Mouse (Mus musculus): ENCODE measurements around the gene Eapp. TPM values are rescaled to one million over a fixed set of nuclear protein-coding genes. Genes with fewer than 3 reads are reported as not detected.

The Eapp gene
- polyA plus RNA-seq, 1 experiment from 2014 or later: 49.2 TPM

DNA sequence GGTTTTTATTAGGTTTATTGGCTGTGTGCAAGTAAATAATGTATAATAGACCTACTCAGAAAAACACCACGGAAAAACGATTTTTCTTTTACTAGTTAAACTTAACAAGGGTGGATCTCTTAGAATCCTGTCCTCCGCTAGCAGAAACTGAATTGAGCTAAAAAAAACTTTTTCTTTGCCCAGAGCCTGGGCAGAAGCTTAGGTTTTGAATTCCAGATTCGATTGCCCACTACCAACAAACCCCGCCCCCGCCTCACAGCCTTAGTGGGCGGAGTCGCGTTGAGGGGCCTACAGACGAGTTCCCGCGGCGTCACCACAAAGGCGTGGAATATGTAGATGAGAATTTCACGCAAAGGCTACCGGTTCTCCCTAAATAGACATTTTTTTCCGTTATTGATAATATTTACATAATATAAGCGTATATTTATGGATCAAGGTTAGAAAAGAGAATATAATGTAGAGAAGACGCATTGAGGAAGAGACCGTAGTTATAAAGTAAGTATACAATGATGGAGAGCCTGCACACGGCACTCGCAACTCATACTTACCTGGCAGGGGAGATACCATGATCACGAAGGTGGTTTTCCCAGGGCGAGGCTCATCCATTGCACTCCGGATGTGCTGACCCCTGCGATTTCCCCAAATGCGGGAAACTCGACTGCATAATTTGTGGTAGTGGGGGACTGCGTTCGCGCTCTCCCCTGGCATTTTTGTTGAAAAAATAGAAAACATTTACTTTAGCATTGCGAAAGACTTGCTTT, 725 bp upstream of the Eapp start:
- H3K4me1 ChIP-seq (ENCODE audit: control insufficient read depth in 2 of 2, insufficient read depth in 2 of 2, low read length in 2 of 2): peaks cover 0 to 6% of the 10 kb centered on the region in 2 experiments; a peak in 3 of 4 replicates
- H3K27ac ChIP-seq (replicated peaks in 1 of 2; ENCODE audit: control insufficient read depth in 1 of 2, insufficient read depth in 1 of 2, low read depth in 2 of 2, low read length in 2 of 2): peak overlapping the region; percentile 93 to 95
- no peaks in the 10 kb centered on the region for H3K9me3 ChIP-seq (ENCODE audit: control insufficient read depth, low read length)
- under 1% methylated on average over 32 of the region's 32 CpGs for WGBS
- peak overlapping the region; percentile 90 for H3K9ac ChIP-seq (ENCODE audit: low read length)
- peak; percentile 90 for ATAC-seq (ENCODE audit: insufficient number of reproducible peaks, insufficient read depth, low FRiP score, low read depth)
- no peaks in the 10 kb centered on the region for H3K27me3 ChIP-seq (ENCODE audit: control insufficient read depth, insufficient read depth, low read length)
- H3K4me2 ChIP-seq (ENCODE audit: low read length): peak overlapping the region; percentile 66
- peaks cover 14% of the 10 kb centered on the region for H3K36me3 ChIP-seq (ENCODE audit: control insufficient read depth, insufficient read depth, low read length)
- peak overlapping the region; percentile 77 to 78; a peak in 3 of 4 replicates for H3K4me3 ChIP-seq (ENCODE audit: control insufficient read depth in 1 of 2, insufficient read depth in 1 of 2, low read depth in 1 of 2, low read length in 2 of 2)

DNA sequence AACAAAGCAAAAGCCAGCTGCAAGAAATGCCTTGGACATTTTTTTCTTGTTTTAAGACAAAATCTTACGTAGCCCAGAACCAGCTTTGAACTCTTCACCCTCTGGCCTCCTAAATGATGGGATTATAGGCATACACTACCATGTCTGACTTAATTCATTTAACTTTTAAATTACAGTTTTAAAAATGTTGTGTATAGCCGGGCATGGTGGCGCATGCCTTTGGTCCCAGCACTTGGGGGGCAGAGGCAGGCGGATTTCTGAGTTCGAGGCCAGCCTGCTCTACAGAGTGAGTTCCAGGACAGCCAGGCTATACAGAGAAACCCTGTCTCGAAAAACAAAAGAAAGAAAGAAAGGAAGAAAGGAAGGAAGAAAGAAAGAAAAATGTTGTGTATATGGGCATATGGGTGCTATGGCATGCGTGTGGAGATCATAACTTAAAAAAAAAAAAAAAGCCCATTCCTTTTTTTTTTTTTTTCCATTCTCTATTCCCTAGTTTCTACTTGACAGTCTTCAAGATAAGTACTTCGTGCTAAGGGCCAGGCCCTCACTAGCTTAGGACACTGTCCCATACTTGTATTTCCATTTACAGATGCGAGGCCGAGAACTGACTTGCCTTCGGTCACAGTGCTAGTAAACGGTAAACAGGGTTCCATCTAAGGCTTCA, 718 bp downstream of the Eapp start:
- Histone ChIP-seq H3K36me3 (ENCODE audit: control insufficient read depth, insufficient read depth, low read length) (peaks cover 28% of the 10 kb centered on the region), H3K9me3 (ENCODE audit: control insufficient read depth, low read length) (no peaks in the 10 kb centered on the region), H3K9ac (ENCODE audit: low read length) (peak overlapping the region; percentile 90), H3K27me3 (ENCODE audit: control insufficient read depth, insufficient read depth, low read length) (no peaks in the 10 kb centered on the region), H3K27ac (replicated peaks in 1 of 2; ENCODE audit: control insufficient read depth in 1 of 2, insufficient read depth in 1 of 2, low read depth in 2 of 2, low read length in 2 of 2) (peak overlapping the region; percentile 95 to 98), H3K4me2 (ENCODE audit: low read length) (peak overlapping the region; percentile 66), H3K4me3 (ENCODE audit: control insufficient read depth in 1 of 2, insufficient read depth in 1 of 2, low read depth in 1 of 2, low read length in 2 of 2) (peak overlapping the region; percentile 77 to 78), H3K4me1 (ENCODE audit: control insufficient read depth in 2 of 2, insufficient read depth in 2 of 2, low read length in 2 of 2) (peaks cover 0 to 6% of the 10 kb centered on the region in 2 experiments; a peak in 3 of 4 replicates)
- no peak for ATAC-seq (ENCODE audit: insufficient number of reproducible peaks, insufficient read depth, low FRiP score, low read depth)
- WGBS: 39% methylated on average over 12 of the region's 12 CpGs

DNA sequence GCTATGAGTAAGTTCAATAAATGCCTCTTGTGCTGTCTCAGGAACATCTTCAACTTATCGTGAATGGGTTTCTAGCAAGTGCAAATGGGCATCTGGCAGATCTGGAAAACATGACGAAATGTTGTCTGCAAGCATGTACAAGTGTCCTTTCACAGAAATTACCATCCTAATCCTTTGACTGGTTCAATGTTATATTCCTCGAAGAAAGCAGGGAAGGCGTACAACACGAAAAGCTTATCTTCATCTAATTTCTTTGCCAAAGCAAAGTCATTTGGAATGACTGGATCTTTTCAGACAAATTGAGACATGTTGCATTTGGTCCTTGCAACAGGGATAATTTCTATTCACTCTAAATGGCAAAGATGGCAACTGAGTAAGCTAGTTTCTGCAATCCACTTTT, 6.6 kb downstream of the Eapp start:
- Histone ChIP-seq H3K27me3 (ENCODE audit: control insufficient read depth, insufficient read depth, low read length) (no peaks in the 10 kb centered on the region), H3K36me3 (ENCODE audit: control insufficient read depth, insufficient read depth, low read length) (peaks cover 84% of the 10 kb centered on the region), H3K9ac (ENCODE audit: low read length) (no peak overlapping the region), H3K4me1 (ENCODE audit: control insufficient read depth in 2 of 2, insufficient read depth in 2 of 2, low read length in 2 of 2) (no peaks in the 10 kb centered on the region), H3K27ac (replicated peaks in 1 of 2; ENCODE audit: control insufficient read depth in 1 of 2, insufficient read depth in 1 of 2, low read depth in 2 of 2, low read length in 2 of 2) (no peak overlapping the region), H3K4me3 (ENCODE audit: control insufficient read depth in 1 of 2, insufficient read depth in 1 of 2, low read depth in 1 of 2, low read length in 2 of 2) (no peak overlapping the region), H3K4me2 (ENCODE audit: low read length) (no peak overlapping the region), H3K9me3 (ENCODE audit: control insufficient read depth, low read length) (no peaks in the 10 kb centered on the region)
- 95% methylated on average over 5 of the region's 5 CpGs for WGBS
- no peak for ATAC-seq (ENCODE audit: insufficient number of reproducible peaks, insufficient read depth, low FRiP score, low read depth)

DNA sequence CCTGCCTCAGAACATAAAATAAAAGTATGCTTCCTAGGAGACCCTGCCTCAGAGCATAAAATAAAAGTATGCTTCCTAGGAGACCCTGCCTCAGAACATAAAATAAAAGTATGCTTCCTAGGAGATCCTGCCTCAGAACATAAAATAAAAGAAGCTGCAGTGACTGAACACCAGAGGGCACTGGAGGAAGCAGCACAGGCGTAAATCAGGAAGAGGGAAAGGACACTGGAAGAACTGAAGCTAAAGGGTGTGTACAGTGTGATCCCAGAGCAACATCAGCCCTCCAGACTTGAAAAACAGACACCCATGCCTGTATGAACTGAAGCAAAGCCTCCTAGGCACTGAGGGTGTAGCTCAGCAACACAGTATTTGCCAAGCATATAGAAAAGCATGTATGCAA, 12.5 kb downstream of the Eapp start:
- no peak for ATAC-seq (ENCODE audit: insufficient number of reproducible peaks, insufficient read depth, low FRiP score, low read depth)
- H3K9ac ChIP-seq (ENCODE audit: low read length): no peak overlapping the region
- no peaks in the 10 kb centered on the region for H3K4me1 ChIP-seq (ENCODE audit: control insufficient read depth in 2 of 2, insufficient read depth in 2 of 2, low read length in 2 of 2)
- no peaks in the 10 kb centered on the region for H3K27me3 ChIP-seq (ENCODE audit: control insufficient read depth, insufficient read depth, low read length)
- peaks cover 48% of the 10 kb centered on the region for H3K36me3 ChIP-seq (ENCODE audit: control insufficient read depth, insufficient read depth, low read length)
- 11% methylated on average over 1 of the region's 1 CpGs for WGBS
- no peak overlapping the region for H3K4me3 ChIP-seq (ENCODE audit: control insufficient read depth in 1 of 2, insufficient read depth in 1 of 2, low read depth in 1 of 2, low read length in 2 of 2)
- H3K9me3 ChIP-seq (ENCODE audit: control insufficient read depth, low read length): no peaks in the 10 kb centered on the region
- no peak overlapping the region for H3K4me2 ChIP-seq (ENCODE audit: low read length)
- no peak overlapping the region for H3K27ac ChIP-seq (replicated peaks in 1 of 2; ENCODE audit: control insufficient read depth in 1 of 2, insufficient read depth in 1 of 2, low read depth in 2 of 2, low read length in 2 of 2)

- 90% methylated on average over 9 of the region's 9 CpGs for WGBS
- Histone ChIP-seq H3K4me3 (ENCODE audit: control insufficient read depth in 1 of 2, insufficient read depth in 1 of 2, low read depth in 1 of 2, low read length in 2 of 2) (no peak overlapping the region), H3K36me3 (ENCODE audit: control insufficient read depth, insufficient read depth, low read length) (peaks cover 69% of the 10 kb centered on the region), H3K9ac (ENCODE audit: low read length) (no peak overlapping the region), H3K4me2 (ENCODE audit: low read length) (no peak overlapping the region), H3K9me3 (ENCODE audit: control insufficient read depth, low read length) (no peaks in the 10 kb centered on the region), H3K27me3 (ENCODE audit: control insufficient read depth, insufficient read depth, low read length) (no peaks in the 10 kb centered on the region), H3K4me1 (ENCODE audit: control insufficient read depth in 2 of 2, insufficient read depth in 2 of 2, low read length in 2 of 2) (no peaks in the 10 kb centered on the region), H3K27ac (replicated peaks in 1 of 2; ENCODE audit: control insufficient read depth in 1 of 2, insufficient read depth in 1 of 2, low read depth in 2 of 2, low read length in 2 of 2) (no peak overlapping the region)
- no peak for ATAC-seq (ENCODE audit: insufficient number of reproducible peaks, insufficient read depth, low FRiP score, low read depth)
These were observed 19.0 kb downstream of the Eapp start for GRCm38 (mm10) chr12:54676709-54677108.

- Histone ChIP-seq H3K9ac (ENCODE audit: low read length) (no peak overlapping the region), H3K4me1 (ENCODE audit: control insufficient read depth in 2 of 2, insufficient read depth in 2 of 2, low read length in 2 of 2) (no peaks in the 10 kb centered on the region), H3K27ac (replicated peaks in 1 of 2; ENCODE audit: control insufficient read depth in 1 of 2, insufficient read depth in 1 of 2, low read depth in 2 of 2, low read length in 2 of 2) (no peak overlapping the region), H3K27me3 (ENCODE audit: control insufficient read depth, insufficient read depth, low read length) (no peaks in the 10 kb centered on the region), H3K36me3 (ENCODE audit: control insufficient read depth, insufficient read depth, low read length) (peaks cover 82% of the 10 kb centered on the region), H3K4me2 (ENCODE audit: low read length) (no peak overlapping the region), H3K9me3 (ENCODE audit: control insufficient read depth, low read length) (no peaks in the 10 kb centered on the region), H3K4me3 (ENCODE audit: control insufficient read depth in 1 of 2, insufficient read depth in 1 of 2, low read depth in 1 of 2, low read length in 2 of 2) (no peak overlapping the region)
- no peak for ATAC-seq (ENCODE audit: insufficient number of reproducible peaks, insufficient read depth, low FRiP score, low read depth)
- WGBS: 93% methylated on average over 4 of the region's 4 CpGs
These were observed 20.3 kb downstream of the Eapp start for GRCm38 (mm10) chr12:54675396-54675795.

DNA sequence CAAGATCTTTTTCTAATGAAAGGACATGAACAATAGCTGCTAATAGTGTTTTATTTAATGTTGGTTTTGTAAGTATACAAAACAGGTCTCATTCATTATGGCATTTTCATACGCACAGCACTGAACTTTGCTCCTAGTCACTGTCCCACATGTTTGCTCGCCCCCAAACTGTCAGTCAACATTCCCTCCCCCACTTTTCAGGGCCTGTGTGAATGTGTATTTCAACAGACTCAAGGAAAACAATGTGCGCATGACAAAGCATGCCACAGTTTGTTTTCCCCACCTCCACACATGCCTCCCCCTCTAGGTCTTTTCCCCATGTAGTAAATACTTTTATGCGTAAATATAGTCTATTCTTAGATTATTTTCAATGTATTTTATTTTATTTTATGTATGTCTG, 24.4 kb downstream of the Eapp start:
- WGBS: 90% methylated on average over 4 of the region's 4 CpGs
- no peaks in the 10 kb centered on the region for H3K4me1 ChIP-seq (ENCODE audit: control insufficient read depth in 2 of 2, insufficient read depth in 2 of 2, low read length in 2 of 2)

More for the DNA sequence above, 24.4 kb downstream of the Eapp start:
- no peak for ATAC-seq (ENCODE audit: insufficient number of reproducible peaks, insufficient read depth, low FRiP score, low read depth)
- Histone ChIP-seq H3K36me3 (ENCODE audit: control insufficient read depth, insufficient read depth, low read length) (peaks cover 58% of the 10 kb centered on the region), H3K4me2 (ENCODE audit: low read length) (no peak overlapping the region), H3K4me3 (ENCODE audit: control insufficient read depth in 1 of 2, insufficient read depth in 1 of 2, low read depth in 1 of 2, low read length in 2 of 2) (no peak overlapping the region), H3K9me3 (ENCODE audit: control insufficient read depth, low read length) (no peaks in the 10 kb centered on the region), H3K9ac (ENCODE audit: low read length) (no peak overlapping the region), H3K27me3 (ENCODE audit: control insufficient read depth, insufficient read depth, low read length) (no peaks in the 10 kb centered on the region), H3K27ac (replicated peaks in 1 of 2; ENCODE audit: control insufficient read depth in 1 of 2, insufficient read depth in 1 of 2, low read depth in 2 of 2, low read length in 2 of 2) (no peak overlapping the region)
